Mouse (Mus musculus): ENCODE measurements at regions not wholly inside any gene's neighbourhood (a gene's known extent, or its start where the extent isn't known, plus 50 kb on each side); places are given as distances from the start of the nearest gene placed in this dataset.

DNA sequence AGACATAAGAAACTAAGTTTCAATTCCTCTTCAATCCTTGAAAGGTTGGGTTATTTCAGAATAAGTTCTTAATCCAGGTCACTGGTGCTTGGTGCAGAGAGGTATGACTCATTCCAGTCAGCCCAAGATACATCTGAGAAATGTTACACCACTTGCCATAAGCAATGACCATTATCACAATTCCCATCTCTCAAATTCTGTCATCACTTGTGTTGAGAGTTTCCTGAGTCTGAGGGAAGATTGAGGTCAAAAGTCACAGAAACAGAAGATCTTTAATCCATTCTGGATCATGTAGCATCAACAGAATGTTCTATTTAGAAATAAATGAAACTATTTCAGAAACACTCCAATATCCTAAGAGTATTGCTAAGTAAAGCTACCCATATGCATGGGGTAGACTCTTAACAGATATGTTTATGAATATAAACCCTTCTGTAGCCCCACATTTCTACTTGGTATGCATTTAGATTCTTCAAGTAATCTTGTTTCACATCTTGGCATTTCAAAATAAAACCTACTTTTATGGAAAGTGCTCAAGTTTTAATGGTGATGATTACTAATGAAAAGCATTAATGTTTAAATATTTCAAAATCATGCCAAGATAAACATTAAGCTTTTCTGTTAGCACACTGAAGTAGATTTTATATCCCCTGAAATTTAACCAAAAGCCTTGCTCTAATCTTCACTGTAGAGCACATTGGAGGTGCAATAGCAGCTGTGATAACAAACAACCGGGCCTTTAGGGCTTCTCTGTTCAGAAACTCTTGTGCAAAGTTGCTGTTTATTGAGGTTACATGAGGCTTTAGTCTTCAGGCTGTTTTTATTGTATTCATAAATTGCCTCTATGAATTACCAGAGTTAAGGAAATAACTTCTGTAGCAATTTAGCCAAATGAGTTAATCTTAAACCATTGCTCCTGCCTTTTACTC, 701.2 kb upstream of the Impad1 start:
- no peaks in the 10 kb centered on the region for H3K36me3 ChIP-seq (ENCODE audit: control insufficient read depth, insufficient read depth)
- 18% methylated on average over 1 of the region's 1 CpGs for WGBS
- no peak overlapping the region for H3K27ac ChIP-seq (ENCODE audit: low read depth, low read length)
- no peaks in the 10 kb centered on the region for H3K4me1 ChIP-seq (replicated peaks; ENCODE audit: control insufficient read depth, insufficient read depth, low read length)
- peak; percentile 68 for ATAC-seq
- H3K9me3 ChIP-seq (ENCODE audit: control insufficient read depth) = no peaks in the 10 kb centered on the region
- TF ChIP-seq CTCF (IDR thresholded peaks at IDR 0.05; ENCODE audit: low read depth) = no peak
- H3K9ac ChIP-seq (ENCODE audit: low read depth, low read length) = no peak overlapping the region
- H3K4me2 ChIP-seq (replicated peaks; ENCODE audit: low read depth) = no peak overlapping the region
- H3K4me3 ChIP-seq (ENCODE audit: low read depth, low read length) = no peak overlapping the region
- no peaks in the 10 kb centered on the region for H3K27me3 ChIP-seq (replicated peaks; ENCODE audit: control insufficient read depth, insufficient read depth, low read length)

GRCm38 (mm10) chr4:5486786-5487185, 693.6 kb upstream of the Impad1 start:
- Histone ChIP-seq H3K4me3 (ENCODE audit: low read depth, low read length) (no peak overlapping the region), H3K4me1 (replicated peaks; ENCODE audit: control insufficient read depth, insufficient read depth, low read length) (no peaks in the 10 kb centered on the region), H3K27ac (ENCODE audit: low read depth, low read length) (no peak overlapping the region), H3K27me3 (replicated peaks; ENCODE audit: control insufficient read depth, insufficient read depth, low read length) (no peaks in the 10 kb centered on the region), H3K9me3 (ENCODE audit: control insufficient read depth) (no peaks in the 10 kb centered on the region), H3K9ac (ENCODE audit: low read depth, low read length) (no peak overlapping the region), H3K36me3 (ENCODE audit: control insufficient read depth, insufficient read depth) (no peaks in the 10 kb centered on the region), H3K4me2 (replicated peaks; ENCODE audit: low read depth) (no peak overlapping the region)
- no peak for ATAC-seq
- WGBS = 45% methylated on average over 2 of the region's 2 CpGs
- TF ChIP-seq CTCF (IDR thresholded peaks at IDR 0.05; ENCODE audit: low read depth) = no peak

DNA sequence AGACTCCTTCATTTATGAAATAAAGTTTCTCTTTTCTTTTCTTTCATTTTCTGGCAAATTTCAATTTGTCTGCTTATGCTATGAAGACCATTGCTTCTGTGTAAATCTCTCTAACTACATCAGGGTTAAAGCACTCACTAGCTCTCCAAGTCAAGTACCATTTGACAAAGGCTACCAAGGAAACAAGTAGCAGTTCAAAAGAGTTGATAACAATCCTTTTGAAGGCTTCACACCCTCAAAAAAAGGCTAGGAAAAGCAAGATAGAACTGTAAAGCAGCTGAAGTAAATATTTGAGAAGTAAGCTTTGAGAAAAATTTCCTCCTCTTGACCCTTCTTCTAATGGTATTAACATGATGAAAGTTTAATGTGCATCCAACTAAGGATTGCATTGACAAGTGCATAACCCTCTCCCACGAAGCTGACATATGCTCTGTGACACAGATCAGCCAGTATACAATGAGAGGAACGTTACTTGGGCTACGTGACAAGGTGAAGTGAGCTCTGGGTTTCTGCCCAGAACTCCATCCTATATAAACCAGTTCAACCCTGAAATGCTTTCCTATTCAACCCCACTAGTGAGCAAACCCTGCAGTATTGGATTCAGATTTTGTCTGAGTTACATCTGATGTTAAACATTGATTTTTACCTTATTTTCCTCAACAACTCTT, 678.9 kb upstream of the Impad1 start:
- ATAC-seq = no peak
- WGBS = 61% methylated on average over 3 of the region's 3 CpGs
- no peak overlapping the region for H3K9ac ChIP-seq (ENCODE audit: low read depth, low read length)

GRCm38 (mm10) chr4:5459028-5459695, 666.0 kb upstream of the Impad1 start:
- TF ChIP-seq CTCF (IDR thresholded peaks at IDR 0.05; ENCODE audit: low read depth) = no peak
- H3K27ac ChIP-seq (ENCODE audit: low read depth, low read length) = no peak overlapping the region
- peak; percentile 69 for ATAC-seq

More for the DNA sequence above, 678.9 kb upstream of the Impad1 start:
- TF ChIP-seq CTCF (IDR thresholded peaks at IDR 0.05; ENCODE audit: low read depth) = no peak
- Histone ChIP-seq H3K4me2 (replicated peaks; ENCODE audit: low read depth) (no peak overlapping the region), H3K36me3 (ENCODE audit: control insufficient read depth, insufficient read depth) (no peaks in the 10 kb centered on the region), H3K27me3 (replicated peaks; ENCODE audit: control insufficient read depth, insufficient read depth, low read length) (no peaks in the 10 kb centered on the region), H3K4me3 (ENCODE audit: low read depth, low read length) (no peak overlapping the region), H3K27ac (ENCODE audit: low read depth, low read length) (no peak overlapping the region), H3K4me1 (replicated peaks; ENCODE audit: control insufficient read depth, insufficient read depth, low read length) (no peaks in the 10 kb centered on the region), H3K9me3 (ENCODE audit: control insufficient read depth) (no peaks in the 10 kb centered on the region)

GRCm38 (mm10) chr4:5450417-5450816, 657.3 kb upstream of the Impad1 start:
- H3K9me3 ChIP-seq (ENCODE audit: control insufficient read depth) = no peaks in the 10 kb centered on the region
- H3K36me3 ChIP-seq (ENCODE audit: control insufficient read depth, insufficient read depth) = no peaks in the 10 kb centered on the region
- no peak overlapping the region for H3K27ac ChIP-seq (ENCODE audit: low read depth, low read length)
- TF ChIP-seq CTCF (IDR thresholded peaks at IDR 0.05; ENCODE audit: low read depth) = no peak
- H3K4me2 ChIP-seq (replicated peaks; ENCODE audit: low read depth) = no peak overlapping the region
- H3K4me1 ChIP-seq (replicated peaks; ENCODE audit: control insufficient read depth, insufficient read depth, low read length) = no peaks in the 10 kb centered on the region
- H3K4me3 ChIP-seq (ENCODE audit: low read depth, low read length) = no peak overlapping the region
- H3K9ac ChIP-seq (ENCODE audit: low read depth, low read length) = no peak overlapping the region
- no peak for ATAC-seq
- no peaks in the 10 kb centered on the region for H3K27me3 ChIP-seq (replicated peaks; ENCODE audit: control insufficient read depth, insufficient read depth, low read length)
- WGBS = 90% methylated on average over 6 of the region's 6 CpGs

More at GRCm38 (mm10) chr4:5459028-5459695, 666.0 kb upstream of the Impad1 start:
- no peak overlapping the region for H3K4me2 ChIP-seq (replicated peaks; ENCODE audit: low read depth)
- no peak overlapping the region for H3K4me3 ChIP-seq (ENCODE audit: low read depth, low read length)
- H3K9ac ChIP-seq (ENCODE audit: low read depth, low read length) = no peak overlapping the region
- no peaks in the 10 kb centered on the region for H3K27me3 ChIP-seq (replicated peaks; ENCODE audit: control insufficient read depth, insufficient read depth, low read length)
- no peaks in the 10 kb centered on the region for H3K9me3 ChIP-seq (ENCODE audit: control insufficient read depth)
- no peaks in the 10 kb centered on the region for H3K36me3 ChIP-seq (ENCODE audit: control insufficient read depth, insufficient read depth)
- no peaks in the 10 kb centered on the region for H3K4me1 ChIP-seq (replicated peaks; ENCODE audit: control insufficient read depth, insufficient read depth, low read length)

Measured in intestine, postnatal 0 days (tissue).